Mouse (Mus musculus) liver, adult 2 months (tissue): ENCODE results near the gene Slc46a1. TPM values are rescaled to one million over a fixed set of nuclear protein-coding genes. Genes with fewer than 3 reads are reported as not detected.

Experiments used
- DNase-seq: peaks from one replicate; pipeline ENCODE4 v3.0.0-alpha.2; 2011; ENCODE audit warnings: low read depth, low spot score; ENCODE audit errors: extremely low read depth
- H3K27ac ChIP-seq: fragments of 200-500 bp; replicated peaks from 2 replicates; pipeline ENCODE4 v1.5.1; 2012; ENCODE audit warnings: low read depth, mild to moderate bottlenecking, control low read depth, inconsistent platforms, low read length; ENCODE audit not compliant: insufficient read depth
- H3K27me3 ChIP-seq: fragments of 200-500 bp; 2 replicates; pipeline ENCODE4 v1.6.1; 2012; ENCODE audit warnings: mild to moderate bottlenecking, moderate library complexity, low read length, inconsistent platforms; ENCODE audit not compliant: control insufficient read depth, insufficient read depth
- H3K36me3 ChIP-seq: fragments of 200-500 bp; 2 replicates; pipeline ENCODE4 v1.6.1; 2012; ENCODE audit warnings: low read length, inconsistent platforms; ENCODE audit not compliant: control insufficient read depth, insufficient read depth
- H3K4me1 ChIP-seq: fragments of 200-500 bp; 2 replicates; pipeline ENCODE4 v1.6.1; 2011; ENCODE audit warnings: low read length; ENCODE audit not compliant: control insufficient read depth, insufficient read depth
- H3K4me3 ChIP-seq: fragments of 200-500 bp; 2 replicates; pipeline ENCODE4 v1.5.1; 2011; ENCODE audit warnings: low read depth, mild to moderate bottlenecking, control low read depth, low read length, moderate library complexity; ENCODE audit not compliant: insufficient read depth
- H3K79me2 ChIP-seq: fragments of 200-500 bp; 2 replicates; pipeline ENCODE4 v1.6.1; 2012; ENCODE audit warnings: inconsistent platforms, mild to moderate bottlenecking, low read length, moderate library complexity; ENCODE audit not compliant: control insufficient read depth, insufficient read depth
- H3K9ac ChIP-seq: fragments of 200-500 bp; 2 replicates; pipeline ENCODE4 v1.6.1; 2012; ENCODE audit warnings: low read depth, mild to moderate bottlenecking, control low read depth, inconsistent platforms, low read length
- CTCF ChIP-seq: fragments of 200-500 bp; IDR thresholded peaks from 2 replicates; pipeline ENCODE4 v1.5.1; 2011; ENCODE audit warnings: low read depth, low read length, control low read depth
- POLR2A ChIP-seq: fragments of 200-500 bp; IDR thresholded peaks from 2 replicates; pipeline ENCODE4 v1.6.1; 2011; ENCODE audit warnings: low read length, control low read depth; ENCODE audit not compliant: insufficient read depth; ENCODE audit errors: extremely low read depth
- WGBS: fragments of 180-500 bp; shearing (Covaris S2); methylation state at CpG from one replicate; pipeline ENCODE4 v1.1.7; 2018; 5-methylcytosine and 5-hydroxymethylcytosine counted together
- polyA plus RNA-seq: library from polyadenylated mRNA; depleted of rRNA; stranded (reverse); fragments of >200 nt; gene quantifications from 2 replicates; pipeline ENCODE4 v1.2.3, GENCODE M21; 2012
- total RNA-seq: library from RNA; depleted of rRNA; stranded (reverse); fragments of >200 nt; gene quantifications from 2 replicates; pipeline ENCODE4 v1.2.3, GENCODE M21; 2014

Slc46a1 gene
- total and polyA plus RNA-seq, 2 experiments: 36.2 to 146 TPM

GRCm38 (mm10) chr11:78448242-78448641 lies 17.3 kb upstream of the Slc46a1 start:
- Histone ChIP-seq H3K27ac (no peak overlapping the region), H3K27me3 (no peaks in the 10 kb centered on the region), H3K36me3 (no peaks in the 10 kb centered on the region), H3K79me2 (no peaks in the 10 kb centered on the region), H3K4me3 (no peak overlapping the region), H3K9ac (no peak overlapping the region), H3K4me1 (no peaks in the 10 kb centered on the region)
- no peak for DNase-seq
- 91% methylated on average over 1 of the region's 1 CpGs for WGBS
- TF ChIP-seq CTCF (no peak), POLR2A (no peak)

DNA sequence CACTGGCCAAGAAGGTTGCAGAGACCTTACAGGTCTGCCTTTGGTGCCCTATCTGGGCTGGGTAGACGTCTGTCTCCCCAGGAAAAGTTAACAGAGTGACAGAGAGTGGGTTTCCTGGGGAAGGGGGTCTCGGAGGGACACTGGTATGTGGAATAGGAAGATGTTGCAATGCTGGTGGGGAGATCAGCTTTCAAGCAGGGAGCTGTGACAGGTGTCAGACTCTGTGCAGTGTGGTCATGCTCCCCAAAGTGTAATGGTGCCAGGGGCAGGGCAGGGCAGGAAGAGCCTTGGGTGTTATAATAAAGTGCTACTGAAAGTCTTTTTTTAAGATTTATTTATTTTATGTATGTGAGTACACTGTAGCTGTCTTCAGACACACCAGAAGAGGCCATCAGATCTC lies 15.2 kb upstream of the Slc46a1 start:
- no peak for DNase-seq
- 48% methylated on average over 2 of the region's 2 CpGs for WGBS
- no peaks in the 10 kb centered on the region for H3K27me3 ChIP-seq

GRCm38 (mm10) chr11:78453675-78454074 lies 11.8 kb upstream of the Slc46a1 start:
- peak; percentile 66 for DNase-seq

More for the DNA sequence above, 15.2 kb upstream of the Slc46a1 start:
- Histone ChIP-seq H3K27ac (no peak overlapping the region), H3K4me3 (no peak overlapping the region), H3K79me2 (no peaks in the 10 kb centered on the region), H3K4me1 (no peaks in the 10 kb centered on the region), H3K9ac (no peak overlapping the region), H3K36me3 (no peaks in the 10 kb centered on the region)
- no peak for TF ChIP-seq CTCF

GRCm38 (mm10) chr11:78454276-78454675 lies 11.2 kb upstream of the Slc46a1 start:
- Histone ChIP-seq H3K36me3 (no peaks in the 10 kb centered on the region), H3K79me2 (no peaks in the 10 kb centered on the region), H3K9ac (no peak overlapping the region), H3K27me3 (no peaks in the 10 kb centered on the region), H3K4me1 (no peaks in the 10 kb centered on the region), H3K4me3 (no peak overlapping the region), H3K27ac (no peak overlapping the region)
- TF ChIP-seq CTCF (no peak), POLR2A (no peak)
- peak; percentile 52 for DNase-seq
- 70% methylated on average over 7 of the region's 7 CpGs for WGBS

More at GRCm38 (mm10) chr11:78453675-78454074, 11.8 kb upstream of the Slc46a1 start:
- H3K27ac ChIP-seq: no peak overlapping the region
- H3K4me1 ChIP-seq: no peaks in the 10 kb centered on the region
- 30% methylated on average over 4 of the region's 4 CpGs for WGBS
- TF ChIP-seq POLR2A (no peak), CTCF (peak; percentile 76)
- H3K9ac ChIP-seq: no peak overlapping the region
- H3K36me3 ChIP-seq: no peaks in the 10 kb centered on the region
- H3K4me3 ChIP-seq: no peak overlapping the region
- H3K27me3 ChIP-seq: no peaks in the 10 kb centered on the region
- no peaks in the 10 kb centered on the region for H3K79me2 ChIP-seq

- Histone ChIP-seq H3K4me1 (no peaks in the 10 kb centered on the region), H3K27ac (no peak overlapping the region), H3K9ac (no peak overlapping the region), H3K36me3 (no peaks in the 10 kb centered on the region), H3K4me3 (no peak overlapping the region), H3K79me2 (no peaks in the 10 kb centered on the region), H3K27me3 (no peaks in the 10 kb centered on the region)
- DNase-seq: peak; percentile 45
- WGBS: 17% methylated on average over 5 of the region's 5 CpGs
- TF ChIP-seq POLR2A: no peak
- peak; percentile 63 for TF ChIP-seq CTCF
Measured at GRCm38 (mm10) chr11:78455308-78455707, 10.2 kb upstream of the Slc46a1 start.

- no peak overlapping the region for H3K9ac ChIP-seq
- H3K79me2 ChIP-seq: no peaks in the 10 kb centered on the region
- no peaks in the 10 kb centered on the region for H3K36me3 ChIP-seq
- H3K27ac ChIP-seq: no peak overlapping the region
- H3K27me3 ChIP-seq: no peaks in the 10 kb centered on the region
- TF ChIP-seq CTCF (no peak), POLR2A (no peak)
- H3K4me3 ChIP-seq: no peak overlapping the region
- 64% methylated on average over 17 of the region's 17 CpGs for WGBS
- H3K4me1 ChIP-seq: no peaks in the 10 kb centered on the region
- DNase-seq: no peak
Measured at GRCm38 (mm10) chr11:78458740-78459139, 6.8 kb upstream of the Slc46a1 start.
